Mouse (Mus musculus): ENCODE results near the gene Slc10a7. TPM values are rescaled to one million over a fixed set of nuclear protein-coding genes. Genes with fewer than 3 reads are reported as not detected.
A peak's percentile ranks its signal among the peaks of the same experiment; 100 is the strongest.

The Slc10a7 gene
- total RNA-seq, 4 experiments from 2014 or later: 6.2 to 9.9 (median 6.9) TPM

GRCm38 (mm10) chr8:78622362-78622761 lies 113.2 kb downstream of the Slc10a7 start:
- no peak for DNase-seq (ENCODE audit: low spot score in 2 of 2)

- no peak for DNase-seq (ENCODE audit: low spot score in 2 of 2)
Observed at GRCm38 (mm10) chr8:78623972-78624371, 114.8 kb downstream of the Slc10a7 start.

- no peak for DNase-seq (ENCODE audit: low spot score in 2 of 2)
Observed at GRCm38 (mm10) chr8:78624738-78625442, 115.7 kb downstream of the Slc10a7 start.

- no peak for DNase-seq (ENCODE audit: low spot score in 2 of 2)
Observed at GRCm38 (mm10) chr8:78626632-78627031, 117.5 kb downstream of the Slc10a7 start.

GRCm38 (mm10) chr8:78627793-78628192 lies 118.6 kb downstream of the Slc10a7 start:
- no peak for DNase-seq (ENCODE audit: low spot score in 2 of 2)

- DNase-seq (ENCODE audit: low spot score in 2 of 2): no peak
Observed at GRCm38 (mm10) chr8:78630414-78631164, 121.4 kb downstream of the Slc10a7 start.

GRCm38 (mm10) chr8:78633012-78633411 lies 123.9 kb downstream of the Slc10a7 start:
- DNase-seq (ENCODE audit: low spot score in 2 of 2): no peak

GRCm38 (mm10) chr8:78634018-78634417 lies 124.9 kb downstream of the Slc10a7 start:
- DNase-seq (ENCODE audit: low spot score in 2 of 2): no peak

- DNase-seq (ENCODE audit: low spot score in 2 of 2): no peak
Observed at GRCm38 (mm10) chr8:78634523-78635240, 125.5 kb downstream of the Slc10a7 start.

GRCm38 (mm10) chr8:78635241-78635771 lies 126.2 kb downstream of the Slc10a7 start:
- no peak for DNase-seq (ENCODE audit: low spot score in 2 of 2)

- DNase-seq (ENCODE audit: low spot score in 2 of 2): no peak
Observed at GRCm38 (mm10) chr8:78641919-78642318, 132.8 kb downstream of the Slc10a7 start.

GRCm38 (mm10) chr8:78642376-78642775 lies 133.2 kb downstream of the Slc10a7 start:
- no peak for DNase-seq (ENCODE audit: low spot score in 2 of 2)

- peak; percentile 31 to 60 for DNase-seq (ENCODE audit: low spot score in 2 of 2)
Observed at GRCm38 (mm10) chr8:78647000-78647656, 138.0 kb downstream of the Slc10a7 start.

- no peak for DNase-seq (ENCODE audit: low spot score in 2 of 2)
Observed at GRCm38 (mm10) chr8:78647846-78648245, 138.7 kb downstream of the Slc10a7 start.

- DNase-seq (ENCODE audit: low spot score in 2 of 2): peak; percentile 28 to 67
Observed at GRCm38 (mm10) chr8:78648918-78649317, 139.8 kb downstream of the Slc10a7 start.

GRCm38 (mm10) chr8:78651670-78652069 lies 142.5 kb downstream of the Slc10a7 start:
- DNase-seq (ENCODE audit: low spot score in 2 of 2): no peak

GRCm38 (mm10) chr8:78655351-78656045 lies 146.4 kb downstream of the Slc10a7 start:
- DNase-seq (ENCODE audit: low spot score in 2 of 2): no peak

- DNase-seq (ENCODE audit: low spot score in 2 of 2): no peak
Observed at GRCm38 (mm10) chr8:78656700-78657370, 147.7 kb downstream of the Slc10a7 start.

GRCm38 (mm10) chr8:78658172-78658571 lies 149.0 kb downstream of the Slc10a7 start:
- DNase-seq (ENCODE audit: low spot score in 2 of 2): no peak

- no peak for DNase-seq (ENCODE audit: low spot score in 2 of 2)
Observed at GRCm38 (mm10) chr8:78659617-78660187, 150.6 kb downstream of the Slc10a7 start.

Measured in layer of hippocampus, adult 8-10 months (tissue).